In genomic region chr10:62506019-62506556, GRCm38 (mm10) we compare ENCODE assay signal across 11 mouse cellular contexts. TPM values are rescaled to one million over a fixed set of nuclear protein-coding genes. Genes with fewer than 3 reads are reported as not detected.
DNase-seq lines count a peak whose midpoint lies in the region; ATAC-seq and TF ChIP-seq lines count a peak whose summit lies in the region.
"Had no signal": no experiment of that assay in that cellular context is flagged by ENCODE, and none has a peak within 500 bp of the region (broad histone marks: within the 10 kb centered on the region; RNA-seq: fewer than 3 reads in every experiment).

No protein-coding gene starts in this region.

- 0 out of 2 replicates have a peak overlapping the region, but pooled peaks have one; percentile 11 for H3K27ac ChIP-seq in stomach, embryonic 15.5 days
- H3K27ac ChIP-seq in stomach, postnatal 0 days (replicated peaks), result no peak overlapping the region
- H3K27ac ChIP-seq in liver, embryonic 11.5 days (ENCODE audit: low read depth, low read length), result peak overlapping the region; percentile 82
- H3K27ac ChIP-seq in forebrain, embryonic 12.5 days, result no peak overlapping the region
- H3K27ac ChIP-seq: limb, embryonic 13.5 days had no signal

- TF ChIP-seq EP300 in stomach, postnatal 0 days (optimal IDR thresholded peaks at IDR 0.05), result no peak

- no peak overlapping the region for H3K4me3 ChIP-seq in stomach, embryonic 15.5 days (replicated peaks)
- H3K4me3 ChIP-seq in stomach, postnatal 0 days (ENCODE audit: low read depth, low read length), result no peak overlapping the region
- H3K4me3 ChIP-seq in liver, embryonic 11.5 days (ENCODE audit: low read depth, low read length), result peak overlapping the region; percentile 28
- H3K4me3 ChIP-seq in forebrain, embryonic 12.5 days (replicated peaks), result no peak overlapping the region
- H3K4me3 ChIP-seq: limb, embryonic 13.5 days had no signal

- H3K4me1 ChIP-seq in stomach, embryonic 15.5 days, result peaks cover 5% of the 10 kb centered on the region; the same call in 1 of the 2 replicates
- H3K4me1 ChIP-seq in stomach, postnatal 0 days (replicated peaks; ENCODE audit: control insufficient read depth, insufficient read depth), result no peaks in the 10 kb centered on the region; the same call in 1 of the 2 replicates
- H3K4me1 ChIP-seq in liver, embryonic 11.5 days (replicated peaks; ENCODE audit: control insufficient read depth, insufficient read depth, low read length), result peaks cover 35% of the 10 kb centered on the region
- H3K4me1 ChIP-seq in forebrain, embryonic 12.5 days, result peaks cover 4% of the 10 kb centered on the region

- no peak for ATAC-seq in stomach, embryonic 15.5 days (ENCODE audit: insufficient read depth, low FRiP score, low read depth)
- ATAC-seq in stomach, postnatal 0 days (ENCODE audit: low FRiP score, low TSS enrichment), result no peak
- ATAC-seq in liver, embryonic 11.5 days (replicated peaks; ENCODE audit: low FRiP score), result 0 out of 2 replicates have a peak, but pooled peaks have one; percentile 47
- no peak for ATAC-seq in forebrain, embryonic 12.5 days (ENCODE audit: low FRiP score)
- ATAC-seq: forebrain, embryonic 16.5 days had no signal

- no peaks in the 10 kb centered on the region; the same call in 1 of the 2 replicates for H3K27me3 ChIP-seq in stomach, embryonic 15.5 days (replicated peaks)
- H3K27me3 ChIP-seq in stomach, postnatal 0 days (ENCODE audit: control insufficient read depth, insufficient read depth, low read length), result no peaks in the 10 kb centered on the region
- no peaks in the 10 kb centered on the region for H3K27me3 ChIP-seq in liver, embryonic 11.5 days (replicated peaks; ENCODE audit: control insufficient read depth, insufficient read depth, low read length)
- H3K27me3 ChIP-seq in forebrain, embryonic 12.5 days, result peaks cover 27% of the 10 kb centered on the region

- no peak for TF ChIP-seq CTCF in stomach, postnatal 0 days (IDR thresholded peaks at IDR 0.05; ENCODE audit: low read depth)

- DNase-seq in stomach, postnatal 0 days (ENCODE audit: low spot score), result no peak
- DNase-seq in liver, embryonic 11.5 days (ENCODE audit: low spot score), result no peak
- DNase-seq in naive thymus-derived CD4-positive, alpha-beta T cell, adult 2 months (ENCODE audit: low read depth), result peak; percentile 91
- no peak for DNase-seq in cerebellum, adult 9-10 months
- DNase-seq in left cerebral cortex, postnatal 4 days, result no peak
- no peak for DNase-seq in right cerebral cortex, postnatal 10 days (ENCODE audit: low spot score in 2 of 2)
- DNase-seq: cerebellum, postnatal 36 days had no signal

- no peaks in the 10 kb centered on the region for H3K36me3 ChIP-seq in stomach, embryonic 15.5 days
- no peaks in the 10 kb centered on the region for H3K36me3 ChIP-seq in stomach, postnatal 0 days (ENCODE audit: control insufficient read depth, insufficient read depth, low read length)
- H3K36me3 ChIP-seq in liver, embryonic 11.5 days (ENCODE audit: control insufficient read depth, insufficient read depth, low read length), result no peaks in the 10 kb centered on the region
- no peaks in the 10 kb centered on the region for H3K36me3 ChIP-seq in forebrain, embryonic 12.5 days (replicated peaks)
- H3K36me3 ChIP-seq: limb, embryonic 13.5 days had no signal

- H3K9me3 ChIP-seq in stomach, embryonic 15.5 days, result no peaks in the 10 kb centered on the region
- H3K9me3 ChIP-seq in stomach, postnatal 0 days (ENCODE audit: control insufficient read depth, low read length), result no peaks in the 10 kb centered on the region
- no peaks in the 10 kb centered on the region for H3K9me3 ChIP-seq in liver, embryonic 11.5 days (ENCODE audit: control insufficient read depth, low read length)
- no peaks in the 10 kb centered on the region for H3K9me3 ChIP-seq in forebrain, embryonic 12.5 days
- H3K9me3 ChIP-seq: limb, embryonic 13.5 days had no signal

- H3K9ac ChIP-seq in stomach, embryonic 15.5 days, result no peak overlapping the region
- no peak overlapping the region for H3K9ac ChIP-seq in stomach, postnatal 0 days (ENCODE audit: low read length)
- H3K9ac ChIP-seq in liver, embryonic 11.5 days (ENCODE audit: low read depth, low read length), result peak overlapping the region; percentile 39
- H3K9ac ChIP-seq in forebrain, embryonic 12.5 days, result no peak overlapping the region
- H3K9ac ChIP-seq: limb, embryonic 13.5 days had no signal

- no peak overlapping the region for H3K4me2 ChIP-seq in stomach, embryonic 15.5 days
- no peak overlapping the region for H3K4me2 ChIP-seq in stomach, postnatal 0 days (replicated peaks; ENCODE audit: low read depth)
- peak overlapping the region; percentile 85 for H3K4me2 ChIP-seq in liver, embryonic 11.5 days
- H3K4me2 ChIP-seq in forebrain, embryonic 12.5 days, result no peak overlapping the region
- H3K4me2 ChIP-seq: limb, embryonic 13.5 days had no signal

- intact Hi-C loops in left cerebral cortex, postnatal 4 days (cut with DNase I), result no loop called here

- WGBS in stomach, embryonic 15.5 days, result 71% methylated on average over 17 of the region's 17 CpGs
- 74% methylated on average over 17 of the region's 17 CpGs for WGBS in stomach, postnatal 0 days
- 42% methylated on average over 17 of the region's 17 CpGs for WGBS in liver, embryonic 11.5 days
- WGBS in forebrain, embryonic 12.5 days, result 88% methylated on average over 17 of the region's 17 CpGs

RNA-seq across cellular contexts. Expression of gene Vps26a, which starts 19.5 kb away (rescaled TPM):
- 73.5 and 82.6 TPM in 2 replicates for polyA plus RNA-seq in stomach, embryonic 15.5 days (2015; fragmentation: Nextera tagmentation; extraction: Ambion mirVana)
- polyA plus RNA-seq in stomach, postnatal 0 days (2015; fragmentation: Nextera tagmentation; extraction: Ambion mirVana), result 59.6 and 60.4 TPM in 2 replicates
- polyA plus RNA-seq in liver, embryonic 11.5 days (2014; fragmentation: Nextera tagmentation; extraction: Ambion mirVana), result 77.4 and 87.8 TPM in 2 replicates
- polyA plus RNA-seq in forebrain, embryonic 12.5 days (2016; fragmentation: Nextera tagmentation; extraction: Ambion mirVana), result 89.7 and 95.6 TPM in 2 replicates
- total RNA-seq in left cerebral cortex, postnatal 4 days (2021), result 10 to 100 TPM; 37.4 to 41.2 TPM

RNA-seq across cellular contexts. Expression of gene Srgn, which starts 21.2 kb away (rescaled TPM):
- polyA plus RNA-seq in stomach, embryonic 15.5 days (2015; fragmentation: Nextera tagmentation; extraction: Ambion mirVana), result 20.8 and 25.2 TPM in 2 replicates
- 12.5 and 14.2 TPM in 2 replicates for polyA plus RNA-seq in stomach, postnatal 0 days (2015; fragmentation: Nextera tagmentation; extraction: Ambion mirVana)
- 59.2 and 66.1 TPM in 2 replicates for polyA plus RNA-seq in liver, embryonic 11.5 days (2014; fragmentation: Nextera tagmentation; extraction: Ambion mirVana)
- 3.2 and 3.8 TPM in 2 replicates for polyA plus RNA-seq in forebrain, embryonic 12.5 days (2016; fragmentation: Nextera tagmentation; extraction: Ambion mirVana)
- 1 to 10 TPM; 6.1 to 9.0 TPM for total RNA-seq in left cerebral cortex, postnatal 4 days (2021)

RNA-seq across cellular contexts. Expression of gene Supv3l1, which starts 56.5 kb away (rescaled TPM):
- 24.0 and 29.4 TPM in 2 replicates for polyA plus RNA-seq in stomach, embryonic 15.5 days (2015; fragmentation: Nextera tagmentation; extraction: Ambion mirVana)
- 12.6 and 13.9 TPM in 2 replicates for polyA plus RNA-seq in stomach, postnatal 0 days (2015; fragmentation: Nextera tagmentation; extraction: Ambion mirVana)
- 40.4 and 41.5 TPM in 2 replicates for polyA plus RNA-seq in liver, embryonic 11.5 days (2014; fragmentation: Nextera tagmentation; extraction: Ambion mirVana)
- polyA plus RNA-seq in forebrain, embryonic 12.5 days (2016; fragmentation: Nextera tagmentation; extraction: Ambion mirVana), result 26.4 and 28.9 TPM in 2 replicates
- total RNA-seq in left cerebral cortex, postnatal 4 days (2021), result 10 to 100 TPM; 22.4 to 23.6 TPM

RNA-seq across cellular contexts. Expression of gene 4930507D05Rik, which starts 56.8 kb away (rescaled TPM):
- 0.43 and 0.54 TPM in 2 replicates for polyA plus RNA-seq in stomach, embryonic 15.5 days (2015; fragmentation: Nextera tagmentation; extraction: Ambion mirVana)
- polyA plus RNA-seq in stomach, postnatal 0 days (2015; fragmentation: Nextera tagmentation; extraction: Ambion mirVana), result 0.21 and 0.23 TPM in 2 replicates
- 0.27 and 0.63 TPM in 2 replicates for polyA plus RNA-seq in liver, embryonic 11.5 days (2014; fragmentation: Nextera tagmentation; extraction: Ambion mirVana)
- polyA plus RNA-seq in forebrain, embryonic 12.5 days (2016; fragmentation: Nextera tagmentation; extraction: Ambion mirVana), result 0.65 and 0.88 TPM in 2 replicates
- 1 to 10 TPM; 1.2 TPM for total RNA-seq in left cerebral cortex, postnatal 4 days (2021)

Comparison
In these comparisons a context has a peak if more than half of its experiments do, and no peak if none do; other contexts are left out.
1. H3K27ac ChIP-seq: peak in stomach, embryonic 15.5 days (single experiment) and liver, embryonic 11.5 days (single experiment); none in stomach, postnatal 0 days (single experiment) and forebrain, embryonic 12.5 days (single experiment).